Mouse (Mus musculus): ENCODE results near the gene Agtpbp1. TPM values are rescaled to one million over a fixed set of nuclear protein-coding genes. Genes with fewer than 3 reads are reported as not detected.

Gene Agtpbp1
- total RNA-seq, 1 experiment from 2014 or later: 38.4 TPM

DNA sequence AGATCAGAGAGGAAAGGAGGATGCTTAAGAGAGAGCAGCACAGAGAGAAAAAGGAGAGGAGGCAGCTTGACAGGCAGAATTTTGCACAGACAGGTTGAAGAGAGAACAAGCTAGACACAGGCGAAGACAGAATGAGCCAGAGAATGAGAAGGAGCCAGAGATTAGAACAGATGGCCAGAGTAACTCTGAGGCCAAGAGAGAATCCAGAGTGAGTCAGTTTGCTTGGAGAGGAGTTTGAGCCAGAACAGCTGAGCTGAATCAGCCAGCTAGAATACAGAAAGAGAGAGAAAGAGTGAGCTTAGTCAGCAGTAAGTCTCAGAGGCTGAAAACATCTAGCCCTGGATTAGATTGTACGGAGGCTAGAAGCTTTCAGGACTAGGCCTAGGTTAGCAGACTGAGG lies 12.5 kb downstream of the Agtpbp1 start:
- no peak for DNase-seq

- no peak for DNase-seq
Measured at GRCm38 (mm10) chr13:59571107-59571506, 13.9 kb downstream of the Agtpbp1 start.

GRCm38 (mm10) chr13:59565945-59566520 lies 19.0 kb downstream of the Agtpbp1 start:
- DNase-seq: no peak

- no peak for DNase-seq
Measured at GRCm38 (mm10) chr13:59564923-59565322, 20.1 kb downstream of the Agtpbp1 start.

- DNase-seq: no peak
Measured at GRCm38 (mm10) chr13:59564505-59564904, 20.5 kb downstream of the Agtpbp1 start.

DNA sequence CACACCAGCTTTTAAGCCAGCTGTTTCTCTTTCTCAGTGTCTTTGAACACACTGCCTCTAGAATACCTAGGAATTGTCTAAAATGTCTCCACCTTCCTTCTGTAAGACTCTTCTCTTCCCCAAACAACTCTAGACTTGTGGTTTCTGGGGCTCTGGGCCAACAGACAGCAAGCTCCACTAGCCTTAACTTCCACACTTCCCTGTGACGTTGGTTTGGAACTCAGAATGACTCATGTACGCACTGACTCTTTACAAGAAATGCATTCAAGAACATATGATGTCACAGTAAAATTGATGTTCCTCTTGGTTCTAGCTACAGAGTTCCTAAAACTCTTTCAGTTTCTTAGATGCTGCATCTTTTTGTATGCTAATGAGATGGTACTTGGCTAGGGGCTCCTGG lies 22.6 kb downstream of the Agtpbp1 start:
- DNase-seq: no peak

DNA sequence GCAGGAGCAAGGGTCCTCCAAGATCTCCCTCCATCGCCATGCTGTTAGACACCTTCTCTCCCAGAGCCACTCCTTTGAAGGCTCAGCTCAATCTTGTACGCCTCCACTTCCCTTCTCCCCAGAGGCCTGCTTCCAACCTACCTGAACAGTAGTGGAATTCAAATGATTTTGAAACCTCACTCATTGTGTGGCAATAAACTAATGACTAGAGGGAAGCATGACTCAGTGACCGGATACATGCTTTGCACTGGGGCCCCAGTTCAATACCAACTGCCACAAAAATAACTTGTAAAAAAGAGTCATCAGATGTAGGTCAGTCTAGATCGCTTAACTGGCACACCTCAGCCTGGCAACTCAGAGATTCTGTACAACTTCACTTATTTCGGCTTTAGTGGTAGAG lies 26.3 kb downstream of the Agtpbp1 start:
- DNase-seq: no peak

DNA sequence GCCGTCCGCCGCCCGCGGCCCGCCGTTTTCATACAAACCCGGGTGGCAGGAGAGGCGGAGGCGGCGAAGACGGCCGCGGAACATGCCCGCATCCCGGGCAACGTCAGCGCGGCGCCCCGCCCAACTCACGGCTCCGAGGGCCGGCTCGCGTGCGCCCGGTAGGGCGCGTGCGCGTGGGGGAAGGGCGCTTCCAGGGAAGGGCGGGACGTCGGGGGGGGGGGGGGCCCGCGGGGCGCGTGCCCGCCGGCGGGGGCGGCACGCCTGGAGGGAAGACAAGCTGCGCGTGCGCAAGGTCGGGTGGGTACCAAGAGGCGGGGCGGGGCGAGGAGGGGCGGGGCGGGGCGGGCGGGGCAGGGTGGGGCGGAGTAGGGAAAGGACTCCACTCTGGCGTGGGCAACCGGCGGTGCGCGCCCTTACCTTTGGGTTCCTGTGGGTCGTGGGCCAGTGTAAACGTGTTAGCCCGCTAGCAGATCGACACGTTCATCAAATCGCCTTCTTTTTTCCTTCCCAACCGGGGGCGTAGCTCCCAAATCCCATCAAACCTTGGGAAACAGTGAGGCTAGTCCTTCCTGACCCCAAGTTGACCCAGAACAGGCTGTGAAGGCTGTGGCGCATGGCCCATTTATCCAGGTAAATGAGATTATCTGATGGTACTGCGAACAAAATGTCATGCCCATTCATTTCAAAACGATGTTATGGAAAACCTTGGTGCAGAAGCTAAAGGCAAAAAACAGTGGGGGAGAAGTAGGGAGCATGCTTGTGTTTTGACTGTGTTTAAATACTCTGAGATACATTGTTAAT lies 27.6 kb downstream of the Agtpbp1 start:
- DNase-seq: peak; percentile 95

DNA sequence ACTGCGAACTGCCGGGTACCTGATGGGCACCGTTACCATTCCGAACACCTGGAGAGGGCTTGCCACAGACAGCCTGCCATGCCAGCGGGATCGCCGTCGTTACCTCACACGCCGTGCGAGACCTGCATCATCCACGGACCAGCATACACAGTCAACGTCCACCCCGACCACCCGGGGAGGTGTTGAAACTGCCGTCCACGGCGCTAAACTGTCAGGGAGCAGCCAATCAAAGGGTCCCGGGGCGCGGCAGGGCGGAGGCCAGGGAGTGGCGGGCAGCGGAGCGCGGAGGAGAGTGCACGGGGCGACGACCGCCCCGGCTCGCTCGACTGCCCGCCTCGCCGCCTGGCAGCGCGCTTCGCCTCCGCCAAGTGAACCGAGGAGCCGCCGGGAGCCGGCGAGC lies 28.4 kb downstream of the Agtpbp1 start:
- DNase-seq: peak; percentile 62

DNA sequence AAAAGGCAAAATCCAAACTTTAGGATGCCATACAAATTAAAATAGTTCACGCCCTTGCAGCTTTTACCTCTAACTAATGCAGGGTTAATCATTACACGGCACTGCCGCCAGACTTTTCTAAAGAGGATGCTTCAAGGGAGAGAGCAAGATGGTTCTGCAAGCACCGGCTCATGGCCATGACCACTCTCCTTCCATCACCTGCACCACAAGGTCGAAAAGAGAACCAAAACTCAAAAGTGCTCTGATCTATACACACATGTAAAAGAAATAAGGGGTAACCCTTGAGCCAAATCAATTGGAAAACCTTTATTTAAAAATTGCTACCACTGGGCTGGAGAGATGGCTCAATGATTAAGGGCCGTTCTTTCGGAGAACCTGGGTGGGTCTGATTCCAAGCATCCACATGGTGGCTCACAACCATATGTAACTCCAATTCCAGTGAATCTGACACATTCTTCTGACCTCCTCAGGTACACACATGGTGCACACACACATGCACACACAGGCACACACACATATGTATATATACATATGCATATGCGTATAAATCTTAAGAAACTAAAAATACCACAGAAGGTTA lies 29.3 kb downstream of the Agtpbp1 start:
- DNase-seq: no peak

GRCm38 (mm10) chr13:59554772-59555505 lies 30.1 kb downstream of the Agtpbp1 start:
- no peak for DNase-seq

DNA sequence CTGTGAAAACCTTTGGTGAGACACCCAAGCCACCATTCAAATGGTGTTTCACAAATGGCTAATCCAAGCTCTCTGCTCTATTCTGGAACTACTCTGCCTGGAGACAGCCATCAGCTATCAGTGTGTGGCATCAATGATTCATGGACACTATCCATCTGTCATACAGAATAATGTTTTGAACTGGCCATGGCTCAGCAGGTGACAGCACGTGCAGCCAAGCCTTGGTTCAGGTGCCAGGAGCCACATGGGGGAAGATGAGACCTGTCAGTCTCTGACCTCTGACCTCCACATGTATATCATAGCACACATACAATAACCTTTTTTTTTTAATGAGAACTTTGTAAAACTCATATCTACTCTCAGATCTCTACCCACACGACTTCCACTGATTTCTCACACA lies 32.3 kb downstream of the Agtpbp1 start:
- no peak for DNase-seq

DNA sequence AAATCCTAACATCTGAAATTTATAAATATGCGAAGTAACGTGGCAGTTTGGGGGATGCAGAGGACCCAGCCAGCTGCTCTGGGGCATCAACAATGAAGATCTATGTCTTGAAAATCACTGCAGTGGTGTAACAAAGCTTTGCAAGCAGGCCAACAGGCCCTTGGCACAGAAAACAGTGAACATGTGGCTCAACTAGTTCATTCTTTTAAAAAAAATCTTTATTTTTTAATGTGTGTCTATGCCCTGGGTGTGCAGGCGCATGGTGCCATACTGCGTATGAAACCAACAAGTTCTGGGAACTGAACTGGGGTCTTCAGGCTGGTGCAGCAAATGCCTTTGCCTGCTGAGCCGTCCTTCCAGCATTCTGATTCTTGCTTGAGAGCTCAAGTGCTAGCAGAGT lies 32.7 kb downstream of the Agtpbp1 start:
- DNase-seq: no peak

- no peak for DNase-seq
Measured at GRCm38 (mm10) chr13:59549318-59549798, 35.7 kb downstream of the Agtpbp1 start.

DNA sequence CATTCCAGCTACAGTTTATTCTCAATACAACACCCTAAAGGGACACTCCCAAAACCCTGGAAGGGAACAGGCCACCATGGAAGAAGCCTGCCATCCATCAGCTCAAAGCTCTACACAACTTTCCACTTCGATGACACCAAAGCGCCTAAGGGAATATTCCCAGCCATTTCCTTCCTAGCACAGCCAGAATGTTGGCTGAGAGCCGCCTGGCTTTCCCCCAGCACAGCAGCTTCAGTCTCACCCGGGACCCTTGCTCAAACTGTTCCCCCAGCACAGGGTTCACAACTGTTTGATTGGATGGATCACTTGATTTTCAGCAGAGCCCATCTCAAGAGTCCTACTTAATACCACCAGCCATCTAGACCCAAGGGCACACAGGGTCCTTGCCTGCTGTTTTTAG lies 37.3 kb downstream of the Agtpbp1 start:
- DNase-seq: no peak

DNA sequence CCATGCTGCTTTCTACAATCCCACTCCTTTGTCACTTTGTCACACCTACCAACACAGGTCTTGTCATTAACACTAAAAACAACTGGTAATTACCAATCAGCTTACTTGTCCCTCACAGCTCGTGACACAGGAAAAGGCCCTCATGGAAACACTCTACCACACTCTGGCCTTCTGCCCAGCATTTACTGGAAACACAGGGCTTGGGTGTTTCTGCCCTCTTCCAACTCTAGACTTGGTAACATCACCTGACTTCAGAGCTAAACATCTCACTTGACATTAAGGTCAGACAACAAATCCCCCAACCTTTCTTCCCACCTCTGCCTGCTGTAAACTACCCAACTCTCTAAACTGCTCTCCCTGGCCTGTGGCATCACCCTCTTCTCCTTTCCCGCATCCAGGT lies 37.9 kb downstream of the Agtpbp1 start:
- no peak for DNase-seq

- DNase-seq: no peak
Measured at GRCm38 (mm10) chr13:59542411-59542810, 42.6 kb downstream of the Agtpbp1 start.

GRCm38 (mm10) chr13:59540030-59540429 lies 45.0 kb downstream of the Agtpbp1 start:
- no peak for DNase-seq

GRCm38 (mm10) chr13:59538661-59539060 lies 46.4 kb downstream of the Agtpbp1 start:
- DNase-seq: no peak

DNA sequence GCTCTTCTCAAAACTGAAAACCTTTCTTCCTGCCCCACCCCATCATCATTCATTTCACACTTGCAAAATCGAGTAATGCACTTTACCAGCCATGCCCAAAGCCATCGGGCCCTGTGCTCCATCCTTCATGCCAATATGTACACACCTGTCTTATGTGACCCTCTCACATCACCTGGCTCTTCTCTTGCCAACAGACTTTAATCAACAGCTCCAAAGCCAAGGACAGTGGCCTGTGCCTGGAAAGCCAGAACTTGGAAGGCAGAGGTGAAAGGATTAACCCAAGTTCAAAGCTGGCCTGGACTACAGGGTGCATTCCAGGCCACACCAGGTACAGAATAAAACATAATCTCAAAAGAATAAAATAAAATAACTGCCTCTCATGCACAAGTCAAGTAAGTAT lies 48.4 kb downstream of the Agtpbp1 start:
- DNase-seq: no peak

GRCm38 (mm10) chr13:59535746-59536145 lies 49.3 kb downstream of the Agtpbp1 start:
- no peak for DNase-seq

DNA sequence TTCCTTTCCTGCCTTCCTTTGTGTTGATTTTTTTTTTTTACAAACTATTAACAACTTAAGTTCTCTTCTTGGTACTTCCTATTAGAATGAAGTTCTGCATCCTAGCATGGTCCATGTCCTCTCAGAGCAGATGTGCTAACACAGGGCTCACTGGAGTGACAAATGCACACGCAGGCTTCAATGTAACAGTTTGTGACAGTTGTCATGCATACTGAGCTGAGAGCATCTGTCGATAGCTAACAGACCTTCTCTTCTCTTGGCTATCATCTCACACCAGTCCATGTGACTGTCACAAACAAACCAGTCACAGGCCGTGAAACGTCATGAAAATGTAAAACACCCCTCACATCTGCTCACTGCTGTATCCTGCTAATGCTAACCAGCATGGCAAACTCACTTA lies 50.7 kb downstream of the Agtpbp1 start:
- DNase-seq: no peak

DNA sequence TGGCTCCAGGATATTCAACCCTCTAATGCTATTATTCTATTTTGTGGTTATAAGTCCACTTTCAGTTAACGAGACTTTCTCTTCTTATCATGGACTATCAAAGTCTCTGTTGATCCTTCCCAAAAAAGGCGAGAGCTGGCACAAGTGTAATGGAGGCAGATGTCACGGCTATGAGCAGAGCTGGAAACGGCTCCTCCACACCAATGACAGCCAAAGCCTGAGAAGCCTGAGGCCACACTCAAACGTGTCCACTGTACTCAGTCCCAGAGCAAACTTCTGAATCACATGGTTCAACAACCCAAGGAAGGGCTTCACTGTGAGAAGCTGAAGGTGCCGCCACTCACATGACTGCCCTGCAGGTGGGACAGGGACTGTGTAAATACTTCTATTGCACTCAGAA lies 51.7 kb downstream of the Agtpbp1 start:
- no peak for DNase-seq

All from adrenal gland, postnatal 25 days (tissue).